Mouse (Mus musculus) mouse embryonic stem cell (cell line): Measurements from ENCODE around the gene Mrpl41.
"Not testable (repeated sequence)": the region's sequence is repeated elsewhere in the genome, so short reads cannot be mapped to it uniquely, and the experiment has no call there.

Experiments
- in situ Hi-C, 2 experiments: fragments of 300-500 bp; cut with MboI; formaldehyde crosslinking; loops; 1 replicate in 1 of 2; 3 replicates in 1 of 2; pipeline ENCODE4 v1.14.3; 2019 to 2020; ENCODE audit warnings: low sequenced_read_pairs in 2 of 2, low pct_unique_long_range_greater_than_20kb in 1 of 2, mixed read lengths in 1 of 2; ENCODE audit not compliant: unreplicated experiment in 1 of 2

Gene Mrpl41

GRCm38 (mm10) chr2:24974906-24975703, at the start of gene Mrpl41:
TSS of gene Mrpl41 (minus strand) at chr2:24975098.
- in situ Hi-C loops, result no loop called here

GRCm38 (mm10) chr2:25022678-25023077, 47.8 kb upstream of the Mrpl41 start:
- in situ Hi-C loops, result no loop called here

GRCm38 (mm10) chr2:25008250-25008649, 33.4 kb upstream of the Mrpl41 start:
- in situ Hi-C loops, result no loop called here

GRCm38 (mm10) chr2:25006767-25007166, 31.9 kb upstream of the Mrpl41 start:
- in situ Hi-C loops, result no loop called here

GRCm38 (mm10) chr2:25003946-25004786, 29.3 kb upstream of the Mrpl41 start:
- in situ Hi-C loops, result no loop called here

- in situ Hi-C loops, result no loop called here
These were observed 25.8 kb upstream of the Mrpl41 start for GRCm38 (mm10) chr2:25000544-25001235.

- in situ Hi-C loops, result no loop called here
These were observed 21.6 kb upstream of the Mrpl41 start for GRCm38 (mm10) chr2:24996471-24996870.

GRCm38 (mm10) chr2:24995332-24995731, 20.4 kb upstream of the Mrpl41 start:
- in situ Hi-C loops, result no loop called here

GRCm38 (mm10) chr2:24987762-24988161, 12.9 kb upstream of the Mrpl41 start:
- in situ Hi-C loops, result no loop called here

GRCm38 (mm10) chr2:24976960-24977359, 2.1 kb upstream of the Mrpl41 start:
- in situ Hi-C loops, result no loop called here

GRCm38 (mm10) chr2:24975704-24976297, 903 bp upstream of the Mrpl41 start, which contains the start of gene Pnpla7:
TSS of gene Pnpla7 (plus strand) at chr2:24976033.
- in situ Hi-C loops, result no loop called here

GRCm38 (mm10) chr2:24974452-24974851, 446 bp downstream of the Mrpl41 start:
- in situ Hi-C loops, result not testable (repeated sequence)

GRCm38 (mm10) chr2:24970386-24970785, 4.5 kb downstream of the Mrpl41 start:
- in situ Hi-C loops, result no loop called here

- in situ Hi-C loops, result no loop called here
These were observed 12.4 kb downstream of the Mrpl41 start, which contains the start of gene Dph7 for GRCm38 (mm10) chr2:24962304-24963000. TSS of gene Dph7 (plus strand) at chr2:24962400.

- in situ Hi-C loops, result no loop called here
These were observed 14.0 kb downstream of the Mrpl41 start for GRCm38 (mm10) chr2:24960910-24961309.

- in situ Hi-C loops, result no loop called here
These were observed 22.3 kb downstream of the Mrpl41 start for GRCm38 (mm10) chr2:24952537-24953055.

GRCm38 (mm10) chr2:24950189-24950535, 24.7 kb downstream of the Mrpl41 start:
- in situ Hi-C loops, result no loop called here
